Mouse (Mus musculus) brain, embryonic 14.5 days (tissue): ENCODE measurements around the gene Fam110a. TPM values are rescaled to one million over a fixed set of nuclear protein-coding genes. Genes with fewer than 3 reads are reported as not detected.
"Not testable (repeated sequence)": the region's sequence is repeated elsewhere in the genome, so short reads cannot be mapped to it uniquely, and the experiment has no call there.

Source experiments
- DNase-seq: peaks from one replicate; pipeline ENCODE4 v3.0.0-alpha.2; 2011; ENCODE audit warnings: low read depth
- CTCF ChIP-seq: fragments of 200-500 bp; IDR thresholded peaks from 2 replicates; pipeline ENCODE4 v1.5.1; 2012; ENCODE audit warnings: inconsistent platforms, mild to moderate bottlenecking, moderate library complexity, borderline replicate concordance; ENCODE audit not compliant: insufficient read depth, insufficient read length; ENCODE audit errors: extremely low read depth
- POLR2A ChIP-seq: fragments of 200-500 bp; IDR thresholded peaks from 2 replicates; pipeline ENCODE4 v1.6.1; 2012; ENCODE audit warnings: mild to moderate bottlenecking, inconsistent platforms, borderline replicate concordance; ENCODE audit not compliant: poor library complexity, insufficient read depth, insufficient read length, severe bottlenecking; ENCODE audit errors: extremely low read depth
- polyA plus RNA-seq: library from polyadenylated mRNA; depleted of rRNA; stranded (reverse); fragments of >200 nt; gene quantifications from 2 replicates; pipeline ENCODE4 v1.2.3, GENCODE M21; 2012

The Fam110a gene
- polyA plus RNA-seq, 1 experiment = 40.1 TPM

GRCm38 (mm10) chr2:152010251-152010650 lies 30.2 kb upstream of the Fam110a start:
- no peak for TF ChIP-seq POLR2A
- no peak for TF ChIP-seq CTCF
- no peak for DNase-seq

- no peak for DNase-seq
- TF ChIP-seq POLR2A (no peak), CTCF (no peak)
These were observed 29.2 kb upstream of the Fam110a start for GRCm38 (mm10) chr2:152009061-152009779.

- no peak for DNase-seq
- TF ChIP-seq CTCF = peak; percentile 66
- TF ChIP-seq POLR2A = no peak
These were observed 27.8 kb upstream of the Fam110a start for GRCm38 (mm10) chr2:152007783-152008182.

- TF ChIP-seq POLR2A (no peak), CTCF (no peak)
- DNase-seq = no peak
These were observed 22.5 kb upstream of the Fam110a start for GRCm38 (mm10) chr2:152002529-152002928.

- TF ChIP-seq CTCF (no peak), POLR2A (no peak)
- DNase-seq = no peak
These were observed 20.7 kb upstream of the Fam110a start for GRCm38 (mm10) chr2:152000735-152001134.

- no peak for TF ChIP-seq CTCF
- no peak for TF ChIP-seq POLR2A
- DNase-seq = no peak
These were observed 20.3 kb upstream of the Fam110a start for GRCm38 (mm10) chr2:152000291-152000679.

GRCm38 (mm10) chr2:151999669-152000290 lies 19.8 kb upstream of the Fam110a start:
- DNase-seq = no peak
- no peak for TF ChIP-seq POLR2A
- TF ChIP-seq CTCF = no peak

- TF ChIP-seq CTCF (no peak), POLR2A (no peak)
- no peak for DNase-seq
These were observed 18.9 kb upstream of the Fam110a start for GRCm38 (mm10) chr2:151998932-151999331.

- TF ChIP-seq POLR2A = no peak
- TF ChIP-seq CTCF = no peak
- no peak for DNase-seq
These were observed 18.5 kb upstream of the Fam110a start for GRCm38 (mm10) chr2:151998505-151998899.

GRCm38 (mm10) chr2:151997776-151998504 lies 17.9 kb upstream of the Fam110a start:
- no peak for DNase-seq
- TF ChIP-seq CTCF (no peak), POLR2A (no peak)

- DNase-seq = not testable (repeated sequence)
These were observed 17.2 kb upstream of the Fam110a start for GRCm38 (mm10) chr2:151997190-151997575.

- peak; percentile 66 for DNase-seq
- TF ChIP-seq CTCF (peak; percentile 93), POLR2A (no peak)
These were observed 16.5 kb upstream of the Fam110a start, which contains the start of gene Slc52a3 for GRCm38 (mm10) chr2:151996229-151997189. Gene Slc52a3, plus strand, starts transcription at chr2:151996511.
